Mouse (Mus musculus) CD4-positive, CD25-positive, alpha-beta regulatory T cell, adult 4 months (primary cell): ENCODE data around the gene Olfr853. TPM values are rescaled to one million over a fixed set of nuclear protein-coding genes. Genes with fewer than 3 reads are reported as not detected.

Experiments used
- ATAC-seq: one replicate; pipeline ENCODE4 v1.8.0; 2017
- polyA plus RNA-seq, 2 experiments: library from polyadenylated mRNA; unstranded; fragments of 100-300 nt; shearing (Covaris generic); gene quantifications; one replicate each; pipeline ENCODE4 v1.2.1; 2017

Olfr853 gene
- not detected for polyA plus RNA-seq

GRCm38 (mm10) chr9:19540976-19541375 is at the start of gene Olfr853:
TSS of gene Olfr853 (minus strand) at chr9:19541076.
- no peak for ATAC-seq

- no peak for ATAC-seq
Observed at GRCm38 (mm10) chr9:19582317-19582716, 41.4 kb upstream of the Olfr853 start, which contains the start of gene Olfr855. TSS of gene Olfr855 (plus strand) at chr9:19582617.

- no peak for ATAC-seq
Observed at GRCm38 (mm10) chr9:19567282-19567681, 26.4 kb upstream of the Olfr853 start, which contains the start of gene Olfr854. TSS of gene Olfr854 (minus strand) at chr9:19567382.

GRCm38 (mm10) chr9:19492995-19493394 is 47.9 kb downstream of the Olfr853 start, which contains the start of gene Olfr851:
TSS of gene Olfr851 (plus strand) at chr9:19493295.
- ATAC-seq, result no peak

Other genes with a start within 250 kb of the Olfr853 start
- gene Olfr844, start 224.7 kb downstream of the Olfr853 start, polyA plus RNA-seq, result not detected
- not detected for gene Olfr845, start 204.6 kb downstream of the Olfr853 start, polyA plus RNA-seq
- gene Olfr846, start 177.1 kb downstream of the Olfr853 start, polyA plus RNA-seq, result not detected
- gene Olfr847, start 162.4 kb downstream of the Olfr853 start, polyA plus RNA-seq, result not detected
- gene Olfr849, start 100.8 kb downstream of the Olfr853 start, polyA plus RNA-seq, result not detected
- not detected for gene Olfr850, start 62.8 kb downstream of the Olfr853 start, polyA plus RNA-seq
- gene Olfr851, start 47.8 kb downstream of the Olfr853 start, polyA plus RNA-seq, result not detected
- not detected for gene Olfr854, start 26.3 kb upstream of the Olfr853 start, polyA plus RNA-seq
- gene Olfr855, start 41.5 kb upstream of the Olfr853 start, polyA plus RNA-seq, result not detected
- 10 to 100 TPM; 37.1 to 39.2 TPM for gene Zfp317, start 81.0 kb upstream of the Olfr853 start, polyA plus RNA-seq
- not detected for gene Olfr857, start 168.4 kb upstream of the Olfr853 start, polyA plus RNA-seq
- not detected for gene Olfr58, start 239.2 kb upstream of the Olfr853 start, polyA plus RNA-seq